Mouse (Mus musculus): ENCODE measurements at regions not wholly inside any gene's neighbourhood (a gene's known extent, or its start where the extent isn't known, plus 50 kb on each side); places are given as distances from the start of the nearest gene placed in this dataset.

GRCm38 (mm10) chr3:53393945-53394344 is 69.2 kb downstream of the Nhlrc3 start:
- 84% methylated on average over 7 of the region's 7 CpGs for WGBS
- no peaks in the 10 kb centered on the region for H3K27me3 ChIP-seq (ENCODE audit: control insufficient read depth, insufficient read depth, low read length)
- no peak overlapping the region for H3K4me3 ChIP-seq (ENCODE audit: insufficient read depth, low read depth, low read length)
- no peaks in the 10 kb centered on the region for H3K4me1 ChIP-seq (ENCODE audit: control insufficient read depth, insufficient read depth, low read length)
- H3K9ac ChIP-seq (ENCODE audit: low read depth, low read length) = no peak overlapping the region
- H3K36me3 ChIP-seq (ENCODE audit: control insufficient read depth, insufficient read depth, low read length) = no peaks in the 10 kb centered on the region
- DNase-seq (ENCODE audit: extremely low read depth, low read depth, low spot score) = no peak
- no peak overlapping the region for H3K27ac ChIP-seq (replicated peaks; ENCODE audit: insufficient read depth, low read depth, low read length)
- H3K79me2 ChIP-seq (ENCODE audit: control insufficient read depth, insufficient read depth, low read length) = no peaks in the 10 kb centered on the region
- TF ChIP-seq CTCF (IDR thresholded peaks at IDR 0.05; ENCODE audit: low read depth, low read length) (no peak), POLR2A (IDR thresholded peaks at IDR 0.05; ENCODE audit: extremely low read depth, insufficient read depth, low read length) (no peak)

DNA sequence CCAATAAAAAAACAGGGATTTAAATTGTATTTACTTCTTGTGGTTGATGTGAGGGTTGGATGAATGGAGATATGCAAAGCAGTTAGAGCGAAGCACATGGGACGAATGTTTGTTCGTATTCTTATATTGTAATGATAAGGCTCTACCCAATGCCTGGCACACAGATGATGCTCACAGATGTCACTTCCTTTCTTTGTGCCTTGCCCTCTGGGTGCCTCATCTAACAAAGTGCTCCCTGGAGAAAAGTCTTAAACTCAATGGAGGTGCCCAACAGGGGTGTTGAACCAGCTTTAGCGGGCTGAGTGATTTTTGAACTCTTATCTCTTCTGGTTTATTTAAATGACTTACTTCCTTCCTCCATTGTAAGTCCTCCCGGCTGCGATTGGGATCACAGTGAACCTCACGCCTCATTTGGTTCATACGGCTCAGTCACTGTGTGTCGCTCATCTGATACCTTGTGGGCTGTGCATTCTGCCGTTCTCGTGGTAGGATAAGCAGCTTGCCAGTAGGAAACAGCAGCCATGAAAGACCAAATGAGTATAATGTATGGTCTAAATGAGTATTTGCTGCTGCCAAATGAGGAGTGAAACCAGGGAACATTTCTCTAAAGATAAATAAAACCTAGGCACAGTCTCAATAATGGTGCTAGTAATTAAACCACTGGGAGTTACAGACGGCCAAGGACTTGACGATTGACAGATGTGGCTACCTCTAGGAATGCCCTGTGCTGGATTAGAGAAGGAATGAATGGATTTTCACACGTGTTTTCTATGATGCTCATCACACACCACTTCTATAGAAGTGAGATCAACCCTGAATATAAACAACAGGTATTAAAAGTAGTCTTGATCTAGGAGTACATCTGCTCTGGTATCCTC is 81.2 kb downstream of the Nhlrc3 start:
- Histone ChIP-seq H3K36me3 (ENCODE audit: control insufficient read depth, insufficient read depth, low read length) (no peaks in the 10 kb centered on the region), H3K27ac (replicated peaks; ENCODE audit: insufficient read depth, low read depth, low read length) (no peak overlapping the region), H3K27me3 (ENCODE audit: control insufficient read depth, insufficient read depth, low read length) (no peaks in the 10 kb centered on the region), H3K79me2 (ENCODE audit: control insufficient read depth, insufficient read depth, low read length) (no peaks in the 10 kb centered on the region), H3K9ac (ENCODE audit: low read depth, low read length) (no peak overlapping the region), H3K4me3 (ENCODE audit: insufficient read depth, low read depth, low read length) (no peak overlapping the region), H3K4me1 (ENCODE audit: control insufficient read depth, insufficient read depth, low read length) (no peaks in the 10 kb centered on the region)
- TF ChIP-seq CTCF (IDR thresholded peaks at IDR 0.05; ENCODE audit: low read depth, low read length) (no peak), POLR2A (IDR thresholded peaks at IDR 0.05; ENCODE audit: extremely low read depth, insufficient read depth, low read length) (no peak)
- DNase-seq (ENCODE audit: extremely low read depth, low read depth, low spot score) = no peak
- 78% methylated on average over 14 of the region's 14 CpGs for WGBS

DNA sequence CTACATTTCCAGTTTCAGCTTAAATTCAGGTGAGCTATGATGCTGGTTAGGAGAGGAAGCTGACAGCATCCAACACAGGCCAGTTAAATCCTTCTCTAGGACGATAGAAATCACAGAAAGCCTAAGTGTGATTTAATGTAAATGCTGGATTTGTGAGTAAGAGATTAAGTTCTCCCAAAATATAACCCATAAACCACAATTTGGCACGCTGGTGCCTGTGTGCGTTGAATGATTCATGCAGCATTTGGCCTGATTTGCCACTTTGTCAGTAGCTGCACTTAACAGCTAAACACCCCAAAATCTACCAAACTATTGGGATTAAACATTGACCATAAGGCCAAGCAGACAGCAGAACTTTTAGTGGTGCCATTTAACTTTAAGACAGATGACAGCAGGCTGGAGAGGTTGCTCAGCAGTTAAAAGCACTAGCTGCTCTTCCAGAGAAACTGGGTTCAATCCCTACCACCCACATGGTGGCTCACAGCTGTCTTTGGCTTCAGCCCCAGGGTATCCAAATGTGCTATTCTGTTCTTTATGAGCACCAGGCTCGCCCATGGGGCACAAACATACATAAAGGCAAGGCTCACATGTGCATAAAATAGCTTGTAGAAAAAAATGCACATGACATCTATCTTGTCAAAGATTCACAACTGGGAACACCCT is 83.5 kb downstream of the Nhlrc3 start:
- H3K4me3 ChIP-seq (ENCODE audit: insufficient read depth, low read depth, low read length) = no peak overlapping the region
- DNase-seq (ENCODE audit: extremely low read depth, low read depth, low spot score) = no peak
- no peak overlapping the region for H3K9ac ChIP-seq (ENCODE audit: low read depth, low read length)
- no peaks in the 10 kb centered on the region for H3K27me3 ChIP-seq (ENCODE audit: control insufficient read depth, insufficient read depth, low read length)
- H3K4me1 ChIP-seq (ENCODE audit: control insufficient read depth, insufficient read depth, low read length) = no peaks in the 10 kb centered on the region
- no peak overlapping the region for H3K27ac ChIP-seq (replicated peaks; ENCODE audit: insufficient read depth, low read depth, low read length)
- 62% methylated on average over 4 of the region's 4 CpGs for WGBS
- no peaks in the 10 kb centered on the region for H3K79me2 ChIP-seq (ENCODE audit: control insufficient read depth, insufficient read depth, low read length)
- TF ChIP-seq POLR2A (IDR thresholded peaks at IDR 0.05; ENCODE audit: extremely low read depth, insufficient read depth, low read length) (no peak), CTCF (IDR thresholded peaks at IDR 0.05; ENCODE audit: low read depth, low read length) (no peak)
- H3K36me3 ChIP-seq (ENCODE audit: control insufficient read depth, insufficient read depth, low read length) = no peaks in the 10 kb centered on the region

DNA sequence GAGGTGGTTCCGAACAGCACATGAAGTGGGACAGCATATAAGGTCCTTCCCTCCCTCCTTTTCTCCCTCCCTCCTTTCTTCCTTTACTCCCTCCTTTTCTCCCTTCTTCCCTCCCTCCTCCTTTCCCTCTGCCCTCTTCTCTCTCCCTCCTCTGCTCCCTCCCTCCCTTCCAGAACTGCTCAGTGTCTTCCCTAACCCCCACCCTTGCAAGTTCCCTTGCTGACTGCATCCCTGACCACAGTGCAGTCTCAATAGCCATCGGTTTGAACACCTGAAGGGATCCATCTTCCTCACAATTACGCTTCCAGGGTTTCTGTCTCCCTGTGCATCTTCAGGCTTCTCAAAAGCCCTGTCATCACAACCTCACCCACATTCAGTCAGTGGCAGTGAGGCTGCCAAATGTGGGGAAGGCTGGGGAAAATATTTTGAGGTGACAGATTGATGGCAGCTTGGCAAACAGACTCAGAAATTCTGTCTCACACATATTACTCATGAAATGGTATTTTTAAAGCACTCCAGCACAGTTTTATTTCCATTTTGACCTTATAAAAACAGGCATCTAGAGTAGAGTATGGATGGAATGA is 86.2 kb downstream of the Nhlrc3 start:
- Histone ChIP-seq H3K27ac (replicated peaks; ENCODE audit: insufficient read depth, low read depth, low read length) (no peak overlapping the region), H3K9ac (ENCODE audit: low read depth, low read length) (no peak overlapping the region), H3K36me3 (ENCODE audit: control insufficient read depth, insufficient read depth, low read length) (no peaks in the 10 kb centered on the region), H3K79me2 (ENCODE audit: control insufficient read depth, insufficient read depth, low read length) (no peaks in the 10 kb centered on the region), H3K27me3 (ENCODE audit: control insufficient read depth, insufficient read depth, low read length) (no peaks in the 10 kb centered on the region), H3K4me1 (ENCODE audit: control insufficient read depth, insufficient read depth, low read length) (no peaks in the 10 kb centered on the region), H3K4me3 (ENCODE audit: insufficient read depth, low read depth, low read length) (no peak overlapping the region)
- DNase-seq (ENCODE audit: extremely low read depth, low read depth, low spot score) = no peak
- TF ChIP-seq CTCF (IDR thresholded peaks at IDR 0.05; ENCODE audit: low read depth, low read length) = no peak
- TF ChIP-seq POLR2A (IDR thresholded peaks at IDR 0.05; ENCODE audit: extremely low read depth, insufficient read depth, low read length) = no peak
- WGBS = 84% methylated on average over 3 of the region's 3 CpGs

- Histone ChIP-seq H3K79me2 (ENCODE audit: control insufficient read depth, insufficient read depth, low read length) (no peaks in the 10 kb centered on the region), H3K4me1 (ENCODE audit: control insufficient read depth, insufficient read depth, low read length) (no peaks in the 10 kb centered on the region), H3K9ac (ENCODE audit: low read depth, low read length) (no peak overlapping the region), H3K27me3 (ENCODE audit: control insufficient read depth, insufficient read depth, low read length) (no peaks in the 10 kb centered on the region), H3K4me3 (ENCODE audit: insufficient read depth, low read depth, low read length) (no peak overlapping the region), H3K27ac (replicated peaks; ENCODE audit: insufficient read depth, low read depth, low read length) (no peak overlapping the region), H3K36me3 (ENCODE audit: control insufficient read depth, insufficient read depth, low read length) (no peaks in the 10 kb centered on the region)
- no peak for DNase-seq (ENCODE audit: extremely low read depth, low read depth, low spot score)
- 68% methylated on average over 7 of the region's 7 CpGs for WGBS
- TF ChIP-seq CTCF (IDR thresholded peaks at IDR 0.05; ENCODE audit: low read depth, low read length) (no peak), POLR2A (IDR thresholded peaks at IDR 0.05; ENCODE audit: extremely low read depth, insufficient read depth, low read length) (no peak)
Observed at GRCm38 (mm10) chr3:53372887-53373286, 90.2 kb downstream of the Nhlrc3 start.
